Mouse (Mus musculus) left cerebral cortex, adult 2 months (tissue): ENCODE results near the gene Rel. TPM values are rescaled to one million over a fixed set of nuclear protein-coding genes. Genes with fewer than 3 reads are reported as not detected.

Source experiments
- DNase-seq, 2 experiments: peaks; one replicate each; pipeline ENCODE4 v3.0.0; 2021 to 2022; ENCODE audit warnings: low spot score in 2 of 2, mixed read lengths in 1 of 2; ENCODE audit errors: extremely low spot score in 1 of 2
- H3K27ac ChIP-seq: fragments of 200-600 bp; 2 replicates; pipeline ENCODE4 v1.8.1; 2022
- H3K4me3 ChIP-seq: fragments of 200-600 bp; 2 replicates; pipeline ENCODE4 v1.8.1; 2022
- CTCF ChIP-seq: fragments of 200-600 bp; IDR thresholded peaks from 2 replicates; pipeline ENCODE4 v1.8.1; 2022; ENCODE audit warnings: antibody characterized with exemption, mild to moderate bottlenecking, moderate library complexity
- intact Hi-C: fragments of 180-260 bp; cut with DNase I; formaldehyde crosslinking; loops from one replicate; pipeline ENCODE4 v1.15.1; 2025
- total RNA-seq, 2 experiments: library from RNA; stranded (reverse); gene quantifications; 2 replicates each; pipeline ENCODE4 v1.2.3; 2021

Rel gene
- total RNA-seq, 2 experiments from 2014 or later: 3.6 to 4.1 TPM

DNA sequence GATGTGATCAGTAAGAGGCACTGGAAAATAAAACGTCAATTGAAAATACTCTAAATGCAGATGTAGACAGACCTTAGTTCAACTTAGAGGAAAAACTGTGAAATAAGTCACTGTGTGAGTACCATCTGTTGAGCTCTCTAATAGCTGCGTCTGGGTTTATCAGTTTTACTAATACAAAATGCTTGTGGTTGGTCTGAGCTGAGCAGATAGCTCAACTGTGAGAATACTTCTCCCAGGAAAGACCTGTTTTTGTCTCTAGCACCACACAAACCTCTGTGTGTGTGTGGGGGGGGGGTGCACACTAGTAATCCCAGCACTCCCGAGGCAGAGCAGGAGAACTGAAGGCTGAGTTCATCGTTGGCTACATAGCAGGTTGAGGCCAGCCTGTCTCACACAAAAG is 29.9 kb downstream of the Rel start:
- no peak for DNase-seq
- no peak for TF ChIP-seq CTCF
- Histone ChIP-seq H3K4me3 (no peak overlapping the region), H3K27ac (no peak overlapping the region)
- intact Hi-C loops: no loop called here

DNA sequence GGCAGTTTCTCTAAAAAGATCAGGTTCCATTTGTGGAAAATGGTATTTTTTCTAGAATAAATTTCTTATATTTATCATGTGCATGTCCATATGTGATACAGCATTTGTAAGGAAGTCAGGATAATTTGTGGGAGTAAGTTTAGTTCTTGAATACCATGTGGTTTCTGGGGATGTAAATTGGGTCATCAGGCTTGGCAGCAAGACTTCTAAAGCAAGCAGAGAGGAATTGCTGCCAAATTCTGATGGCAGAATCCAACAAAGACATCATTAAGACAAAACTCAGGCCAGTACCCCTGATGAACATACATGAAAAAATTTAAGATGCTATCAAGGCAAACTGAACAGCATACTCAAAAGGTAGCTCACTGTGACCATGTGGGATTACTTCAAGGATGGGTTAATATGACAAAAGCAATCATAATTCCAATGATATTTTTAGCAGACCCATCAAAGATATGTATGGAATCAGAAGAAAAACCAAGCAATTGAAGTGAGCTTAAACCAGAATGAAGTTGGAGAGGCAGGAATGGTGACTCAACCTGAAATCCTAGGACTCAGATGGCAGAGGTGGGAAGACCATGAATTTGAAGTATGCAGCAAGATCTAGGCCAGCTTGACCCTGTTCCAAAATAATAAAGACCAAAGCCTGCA is 34.8 kb downstream of the Rel start:
- Histone ChIP-seq H3K4me3 (no peak overlapping the region), H3K27ac (no peak overlapping the region)
- DNase-seq: no peak
- intact Hi-C loops: no loop called here
- TF ChIP-seq CTCF: no peak

DNA sequence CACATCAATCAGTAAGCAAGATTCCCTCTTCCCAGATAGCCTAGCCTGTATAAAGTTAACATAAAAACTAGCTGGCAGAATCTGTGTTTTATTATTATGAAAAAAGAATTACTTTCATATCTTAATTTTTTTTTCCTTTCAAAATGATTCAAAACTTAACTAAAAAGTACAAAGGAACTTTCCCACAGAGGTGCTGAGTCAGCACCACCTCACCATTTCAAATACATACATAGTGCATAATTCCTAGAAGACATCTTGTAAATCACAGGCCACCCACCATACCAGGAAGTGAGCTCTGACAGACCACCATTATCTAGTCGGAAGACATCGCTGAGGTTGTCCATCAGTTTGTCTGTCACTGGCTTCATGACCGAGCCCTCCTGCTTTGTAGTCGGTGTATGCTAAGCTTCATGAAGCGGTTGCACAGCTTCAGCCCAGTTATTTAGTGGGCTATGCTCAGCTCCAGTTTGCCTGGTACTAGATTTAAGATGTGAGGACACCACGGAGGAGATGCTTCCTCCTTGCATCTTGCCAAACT is 36.0 kb downstream of the Rel start:
- no peak for DNase-seq
- H3K4me3 ChIP-seq: no peak overlapping the region
- intact Hi-C loops: no loop called here
- TF ChIP-seq CTCF: no peak
- no peak overlapping the region for H3K27ac ChIP-seq

DNA sequence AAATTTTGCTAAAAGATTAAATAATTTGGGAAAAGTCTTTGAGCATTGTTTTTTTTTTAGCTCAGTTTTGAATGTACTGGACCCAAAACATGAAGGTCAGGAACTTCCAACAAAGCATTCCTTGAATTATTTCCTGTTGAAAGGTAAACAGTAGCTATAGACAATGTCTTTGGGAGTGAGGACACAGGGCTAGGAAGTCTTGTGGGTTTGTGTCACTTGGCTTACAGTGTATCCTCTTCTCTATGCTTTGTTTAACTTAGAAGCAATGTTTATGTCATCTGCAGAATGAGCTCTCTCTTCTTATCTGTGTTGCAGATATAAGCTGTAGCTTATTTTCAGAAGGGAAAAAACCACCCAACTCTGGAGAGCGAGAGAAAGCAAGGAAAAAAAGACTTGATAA is 37.9 kb downstream of the Rel start:
- H3K27ac ChIP-seq: no peak overlapping the region
- H3K4me3 ChIP-seq: no peak overlapping the region
- intact Hi-C loops: no loop called here
- no peak for DNase-seq
- TF ChIP-seq CTCF: no peak

DNA sequence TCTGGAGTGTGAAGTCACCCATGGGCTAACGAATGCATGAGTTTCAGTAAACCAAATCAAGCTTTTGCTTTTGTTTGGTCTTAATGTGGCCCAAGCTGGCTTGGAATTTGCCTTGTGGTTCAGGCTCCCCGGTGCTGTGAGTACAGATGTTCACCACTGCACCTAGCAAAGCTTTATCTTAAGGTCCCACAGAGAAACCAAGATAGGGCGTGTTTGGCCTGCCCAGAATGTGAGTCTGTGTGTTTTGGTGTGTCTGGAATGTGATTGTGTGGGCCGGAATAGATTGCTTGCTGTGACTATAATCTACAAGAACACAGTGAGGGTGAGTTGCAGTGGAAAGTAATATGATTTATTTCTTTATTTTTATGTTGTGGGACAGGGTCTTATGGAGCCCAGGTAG is 40.6 kb downstream of the Rel start:
- DNase-seq: no peak
- TF ChIP-seq CTCF: no peak
- intact Hi-C loops: no loop called here
- no peak overlapping the region for H3K4me3 ChIP-seq
- H3K27ac ChIP-seq: no peak overlapping the region

DNA sequence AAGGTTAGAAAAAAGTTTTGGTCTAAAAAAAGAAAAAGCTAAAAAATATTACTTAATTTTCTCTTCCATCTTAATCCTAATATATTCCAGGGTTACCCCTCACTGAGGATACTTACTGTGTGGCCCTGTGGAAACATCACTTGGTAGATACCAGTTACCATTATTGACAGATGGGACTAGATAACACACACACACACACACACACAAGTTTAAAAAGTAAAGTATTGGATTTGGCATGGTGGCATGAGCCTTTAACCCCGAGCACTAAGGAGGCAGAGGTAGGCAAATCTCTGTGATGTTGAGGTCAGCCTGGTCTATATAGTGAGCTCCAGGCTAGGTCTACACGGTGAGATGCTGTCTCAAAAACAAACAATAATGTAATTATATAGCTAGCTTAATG is 42.6 kb downstream of the Rel start:
- intact Hi-C loops: loop anchor here (5.0 kb wide), 1 partner anchor 139 kb away; no protein-coding TSS in a partner anchor
- no peak for TF ChIP-seq CTCF
- Histone ChIP-seq H3K4me3 (no peak overlapping the region), H3K27ac (no peak overlapping the region)
- DNase-seq: no peak

DNA sequence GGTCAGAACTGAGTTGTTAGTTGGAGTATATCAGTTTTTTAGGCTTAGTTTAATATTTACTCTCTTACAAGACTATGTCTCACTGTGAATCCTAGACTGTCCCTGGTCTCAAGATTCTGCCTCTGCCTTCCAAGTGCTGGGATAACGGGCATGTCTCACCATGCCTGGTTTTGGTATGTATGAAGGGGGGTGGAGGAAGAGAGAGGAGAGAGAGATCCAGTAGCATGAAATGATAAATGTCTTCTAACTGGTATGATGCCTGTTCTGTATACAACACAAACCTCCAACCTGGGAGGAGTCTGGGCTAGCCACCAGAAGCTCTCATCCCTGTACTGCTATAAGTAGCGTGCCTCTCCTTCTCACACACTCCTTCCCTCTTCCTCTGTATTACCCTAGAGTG is 44.3 kb downstream of the Rel start:
- TF ChIP-seq CTCF: no peak
- intact Hi-C loops: loop anchor here (5.0 kb wide), 1 partner anchor 141 kb away; no protein-coding TSS in a partner anchor
- no peak overlapping the region for H3K4me3 ChIP-seq
- DNase-seq: no peak
- no peak overlapping the region for H3K27ac ChIP-seq

DNA sequence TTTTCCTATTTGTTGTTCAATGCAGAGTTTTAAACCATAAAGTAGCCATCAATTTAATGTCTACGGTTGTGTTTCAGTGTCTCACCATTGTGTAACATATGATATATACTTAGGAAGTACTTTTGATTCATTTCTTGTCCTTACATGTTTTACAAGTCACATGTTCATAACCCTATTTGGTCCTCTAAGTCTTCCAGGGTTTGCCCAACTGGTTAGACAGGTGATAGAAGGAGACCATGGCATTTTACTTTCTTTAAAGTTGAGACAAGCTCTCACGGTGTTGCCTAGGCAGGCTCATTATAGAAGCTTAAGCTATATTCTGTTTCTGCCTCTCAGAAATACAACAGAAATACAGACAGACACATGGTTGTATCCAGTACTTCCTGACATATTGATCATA is 44.9 kb downstream of the Rel start:
- intact Hi-C loops: loop anchor here (5.0 kb wide), 1 partner anchor 141 kb away; no protein-coding TSS in a partner anchor
- DNase-seq: no peak
- no peak for TF ChIP-seq CTCF
- Histone ChIP-seq H3K27ac (no peak overlapping the region), H3K4me3 (no peak overlapping the region)

DNA sequence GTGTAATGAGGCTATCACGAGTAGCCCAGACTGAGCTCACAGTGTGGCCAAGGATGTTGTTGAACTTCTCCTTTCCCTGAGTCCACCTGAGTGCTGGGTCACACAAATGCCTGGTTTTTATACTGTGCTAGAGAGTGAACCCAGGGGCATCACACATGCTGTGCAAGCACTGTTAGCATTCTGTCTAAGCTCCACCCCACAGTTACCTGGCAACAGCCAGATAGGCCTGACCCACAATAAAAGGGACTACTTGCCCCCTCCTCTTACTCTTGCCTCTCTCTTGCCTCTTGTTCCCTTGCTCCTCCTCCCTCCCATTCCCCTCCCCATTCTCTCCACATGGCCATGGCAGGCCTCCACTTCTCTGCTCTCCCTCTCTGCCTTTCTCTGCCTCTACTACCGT is 48.4 kb downstream of the Rel start:
- no peak overlapping the region for H3K4me3 ChIP-seq
- no peak overlapping the region for H3K27ac ChIP-seq
- intact Hi-C loops: no loop called here
- DNase-seq: no peak
- TF ChIP-seq CTCF: no peak

DNA sequence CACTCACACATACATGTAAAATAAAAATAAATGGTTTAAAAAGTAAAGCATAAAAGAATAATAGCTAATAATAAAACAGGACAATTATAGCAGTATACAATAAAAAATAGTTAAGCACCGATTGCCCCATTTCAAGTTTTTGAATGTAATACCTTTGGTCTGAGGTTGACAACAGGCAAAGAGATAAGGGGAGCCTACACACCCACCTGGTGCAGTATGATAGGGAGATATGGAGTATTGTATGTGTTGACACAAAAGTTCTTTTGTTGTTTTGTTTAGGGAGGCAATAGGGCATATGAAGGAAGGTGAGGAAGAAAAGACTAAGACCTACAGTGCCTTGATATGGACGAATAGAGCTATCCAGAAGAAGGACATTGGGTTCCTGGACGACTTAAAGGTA is 50.9 kb downstream of the Rel start:
- Histone ChIP-seq H3K4me3 (no peak overlapping the region), H3K27ac (no peak overlapping the region)
- no peak for TF ChIP-seq CTCF
- intact Hi-C loops: no loop called here
- no peak for DNase-seq

DNA sequence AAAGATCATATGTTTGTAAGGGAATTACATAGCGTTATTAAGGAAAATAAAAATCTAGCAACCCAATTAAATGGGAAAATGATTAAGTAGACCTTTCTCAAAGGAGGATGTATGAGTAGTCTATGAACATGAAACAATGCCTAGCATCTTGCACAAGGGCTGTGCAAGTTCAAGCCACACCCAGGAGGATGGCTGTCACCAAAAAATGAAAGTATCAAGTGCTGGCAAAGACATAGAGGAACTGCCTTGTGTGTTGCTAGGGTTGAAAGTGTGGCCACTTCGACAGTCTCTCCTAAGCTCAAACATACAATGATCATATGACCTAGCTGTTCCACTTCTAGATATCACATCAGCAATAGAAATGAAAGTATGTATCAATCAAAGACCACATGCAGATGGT is 51.9 kb downstream of the Rel start:
- intact Hi-C loops: no loop called here
- no peak overlapping the region for H3K27ac ChIP-seq
- no peak for DNase-seq
- no peak overlapping the region for H3K4me3 ChIP-seq
- TF ChIP-seq CTCF: no peak

DNA sequence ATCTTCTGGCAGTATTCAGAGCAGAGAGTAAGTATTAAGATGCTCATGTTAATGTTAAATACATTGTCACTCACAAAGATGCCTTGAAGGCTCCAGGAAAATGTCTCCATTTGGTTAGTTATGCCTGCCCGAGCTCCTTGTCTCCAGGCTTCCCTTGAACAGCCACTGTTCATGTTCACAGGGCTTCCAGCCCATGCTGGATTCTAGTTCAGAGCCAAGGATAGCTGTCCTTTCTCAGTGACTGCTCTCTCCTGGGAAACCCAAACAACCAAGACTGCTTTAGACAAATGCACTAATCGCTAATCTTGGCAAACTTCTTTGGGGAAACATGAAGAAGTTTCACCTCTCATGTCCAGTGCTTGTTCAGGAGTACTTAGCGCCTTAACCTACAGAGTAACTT is 58.5 kb downstream of the Rel start:
- no peak for DNase-seq
- H3K4me3 ChIP-seq: no peak overlapping the region
- intact Hi-C loops: no loop called here
- TF ChIP-seq CTCF: no peak
- H3K27ac ChIP-seq: no peak overlapping the region

DNA sequence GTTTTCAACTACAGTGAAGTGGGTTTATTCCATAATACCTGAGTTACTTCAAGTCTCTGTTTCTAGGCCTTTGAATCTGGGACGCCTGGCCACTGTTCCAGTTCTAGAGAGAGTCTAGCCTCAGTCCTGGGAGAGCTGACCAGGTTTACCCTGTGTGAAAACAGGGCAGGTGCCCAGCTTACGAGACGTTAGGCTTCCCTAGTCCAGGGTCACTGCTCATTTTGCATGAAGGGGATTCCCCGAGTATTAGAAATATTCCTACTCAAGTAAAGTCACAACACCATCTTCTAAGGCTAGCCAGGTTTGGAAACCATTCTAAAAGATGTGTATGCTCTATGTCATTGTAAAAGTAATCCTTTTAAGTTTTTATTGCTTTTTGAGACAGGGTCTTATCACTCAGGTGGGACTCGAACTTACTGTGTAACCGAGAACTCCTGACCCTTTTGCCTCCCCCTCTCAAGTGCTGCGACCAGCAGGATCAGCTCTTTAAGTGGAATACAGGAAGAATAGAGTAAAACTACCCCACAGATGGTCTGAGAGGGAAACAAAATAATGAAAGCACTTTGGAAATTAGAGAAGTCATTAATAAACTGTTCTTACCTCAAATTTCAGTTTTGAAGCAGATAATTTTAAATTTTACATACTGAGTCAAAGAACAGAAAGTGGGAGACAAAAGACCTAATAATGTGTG is 66.0 kb downstream of the Rel start:
- TF ChIP-seq CTCF: no peak
- Histone ChIP-seq H3K4me3 (no peak overlapping the region), H3K27ac (no peak overlapping the region)
- intact Hi-C loops: no loop called here
- no peak for DNase-seq
